Mouse (Mus musculus) ES-E14 (cell line): ENCODE measurements around the gene Pkdcc.

ENCODE experiments used
- HCFC1 ChIP-seq: IDR thresholded peaks from 2 replicates; pipeline ENCODE4 v1.6.1; 2012; ENCODE audit warnings: low read length, inconsistent platforms, borderline replicate concordance; ENCODE audit not compliant: insufficient read depth
- MAFK ChIP-seq: IDR thresholded peaks from 2 replicates; pipeline ENCODE4 v1.6.1; 2014; ENCODE audit warnings: mild to moderate bottlenecking, low read depth, low read length, inconsistent platforms; ENCODE audit not compliant: insufficient read depth

GRCm38 (mm10) chr17:83190810-83191209 is 24.3 kb upstream of the Pkdcc start:
- no peak for TF ChIP-seq MAFK
- TF ChIP-seq HCFC1, result no peak
